Mouse (Mus musculus) embryonic fibroblast, embryonic 13.5 days (primary cell): ENCODE results near the gene Trmt1l.
A peak's percentile ranks its signal among the peaks of the same experiment; 100 is the strongest.

Experiments
- CTCF ChIP-seq: IDR thresholded peaks from 2 replicates; pipeline ENCODE4 v1.5.1; 2011; ENCODE audit warnings: mild to moderate bottlenecking, control low read depth, low read length, moderate library complexity, borderline replicate concordance; ENCODE audit not compliant: insufficient read depth
- POLR2A ChIP-seq: IDR thresholded peaks from 2 replicates; pipeline ENCODE4 v1.6.1; 2011; ENCODE audit warnings: low read depth, mild to moderate bottlenecking, control low read depth, low read length, moderate library complexity

GRCm38 (mm10) chr1:151428263-151429221, at the start of gene Trmt1l, which contains the start of gene Swt1:
- TF ChIP-seq POLR2A = peak; percentile 94
- no peak for TF ChIP-seq CTCF
